Mouse (Mus musculus): ENCODE results near the gene Mgmt. TPM values are rescaled to one million over a fixed set of nuclear protein-coding genes. Genes with fewer than 3 reads are reported as not detected.

Mgmt gene
- total and polyA plus RNA-seq, 3 experiments = 5.2 to 10.8 (median 8.5) TPM

DNA sequence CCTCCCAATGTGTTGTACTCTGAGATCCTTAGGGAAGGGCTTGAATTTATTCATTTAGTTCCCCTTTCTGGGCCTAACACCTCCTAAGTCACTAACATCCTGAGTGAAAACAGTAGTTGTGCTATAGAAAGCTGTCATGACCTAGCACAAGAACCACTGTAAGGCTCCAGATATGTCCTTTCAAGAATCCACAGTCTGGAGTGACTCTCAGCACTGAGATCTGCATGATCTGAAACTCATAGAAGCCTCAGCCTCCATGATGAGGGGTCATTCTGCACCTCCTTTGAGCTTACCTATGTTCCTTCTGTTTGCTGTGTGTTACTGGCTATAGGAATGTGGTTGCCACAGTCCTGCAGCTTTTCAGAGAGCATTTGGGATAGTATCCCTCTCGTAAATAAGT is 200.1 kb downstream of the Mgmt start:
- no peak for TF ChIP-seq KAT2A (IDR thresholded peaks at IDR 0.05; ENCODE audit: insufficient replicate concordance, low read length)
- no peak for TF ChIP-seq CHD1 (IDR thresholded peaks at IDR 0.05; ENCODE audit: low read depth, low read length)
- no peak for TF ChIP-seq MEF2A (IDR thresholded peaks at IDR 0.05; ENCODE audit: borderline replicate concordance, low read depth, low read length)
- no peak for TF ChIP-seq MAFK (IDR thresholded peaks at IDR 0.05; ENCODE audit: insufficient replicate concordance, low read length)
- TF ChIP-seq MXI1 (IDR thresholded peaks at IDR 0.05; ENCODE audit: low read depth, low read length) = no peak
- TF ChIP-seq ELF1 (IDR thresholded peaks at IDR 0.05; ENCODE audit: low read depth, low read length) = no peak
- no peak for TF ChIP-seq NELFE (IDR thresholded peaks at IDR 0.05; ENCODE audit: low read depth, low read length)
- no peak for TF ChIP-seq HCFC1 (IDR thresholded peaks at IDR 0.05; ENCODE audit: low read depth, low read length)
- Histone ChIP-seq H3K36me3 (replicated peaks in 1 of 2; ENCODE audit: control insufficient read depth in 1 of 2, insufficient read depth in 1 of 2, low read length in 1 of 2) (peaks cover 0 to 5% of the 10 kb centered on the region in 2 experiments), H3K9me3 (replicated peaks; ENCODE audit: low read length) (no peaks in the 10 kb centered on the region), H3K79me2 (replicated peaks; ENCODE audit: control insufficient read depth, extremely low read depth, insufficient read depth, poor library complexity, severe bottlenecking) (no peaks in the 10 kb centered on the region), H3K4me3 (replicated peaks in 1 of 3; ENCODE audit: low read depth in 2 of 3, low read length in 2 of 3, poor library complexity in 1 of 3) (no peak overlapping the region), H3K4me2 (ENCODE audit: insufficient read depth, low read depth, poor library complexity, severe bottlenecking) (no peak overlapping the region), H3K27ac (ENCODE audit: insufficient read depth, low read depth) (no peak overlapping the region), H3K27me3 (replicated peaks) (no peaks in the 10 kb centered on the region), H3K4me1 (ENCODE audit: control insufficient read depth in 1 of 2, insufficient read depth in 2 of 2) (peaks cover 0 to 5% of the 10 kb centered on the region in 2 experiments; a peak in 1 of 4 replicates), H3K9ac (ENCODE audit: insufficient read depth, low read depth) (no peak overlapping the region)
- dilution Hi-C loops (cut with MboI; ENCODE audit: extremely low pct_ligation_motif_present, extremely low pct_unique_long_range_greater_than_20kb, low sequenced_read_pairs) = no loop called here
- in situ Hi-C loops (cut with MboI; ENCODE audit: low pct_ligation_motif_present, low pct_unique_long_range_greater_than_20kb, low sequenced_read_pairs) = no loop called here
- no peak for DNase-seq (ENCODE audit: extremely low read depth)

DNA sequence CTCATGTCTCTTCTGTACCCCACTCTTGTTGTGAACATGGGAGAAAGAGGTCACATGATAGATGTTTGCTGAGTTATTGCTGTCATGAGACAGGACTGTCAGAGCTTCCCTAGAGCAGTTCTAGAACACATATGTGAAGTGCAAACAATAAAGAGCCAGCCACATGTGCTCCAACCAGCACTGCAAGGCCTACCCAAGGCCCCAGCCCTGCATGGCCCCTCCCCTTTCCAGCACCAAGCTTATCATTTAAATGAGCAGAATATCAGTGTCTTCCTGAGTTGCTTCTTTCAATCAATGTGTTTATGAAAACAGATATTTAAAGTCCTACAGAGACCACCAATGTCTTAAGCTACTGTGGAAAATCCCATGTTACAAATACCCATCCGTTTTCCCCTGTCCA is 201.3 kb downstream of the Mgmt start:
- DNase-seq (ENCODE audit: extremely low read depth) = no peak
- Histone ChIP-seq H3K4me3 (replicated peaks in 1 of 3; ENCODE audit: low read depth in 2 of 3, low read length in 2 of 3, poor library complexity in 1 of 3) (no peak overlapping the region), H3K36me3 (replicated peaks in 1 of 2; ENCODE audit: control insufficient read depth in 1 of 2, insufficient read depth in 1 of 2, low read length in 1 of 2) (peaks cover 0 to 6% of the 10 kb centered on the region in 2 experiments), H3K4me1 (ENCODE audit: control insufficient read depth in 1 of 2, insufficient read depth in 2 of 2) (peaks cover 0 to 5% of the 10 kb centered on the region in 2 experiments; a peak in 1 of 4 replicates), H3K9ac (ENCODE audit: insufficient read depth, low read depth) (no peak overlapping the region), H3K79me2 (replicated peaks; ENCODE audit: control insufficient read depth, extremely low read depth, insufficient read depth, poor library complexity, severe bottlenecking) (no peaks in the 10 kb centered on the region), H3K4me2 (ENCODE audit: insufficient read depth, low read depth, poor library complexity, severe bottlenecking) (no peak overlapping the region), H3K27me3 (replicated peaks) (no peaks in the 10 kb centered on the region), H3K9me3 (replicated peaks; ENCODE audit: low read length) (no peaks in the 10 kb centered on the region), H3K27ac (ENCODE audit: insufficient read depth, low read depth) (no peak overlapping the region)
- in situ Hi-C loops (cut with MboI; ENCODE audit: low pct_ligation_motif_present, low pct_unique_long_range_greater_than_20kb, low sequenced_read_pairs) = no loop called here
- no peak for TF ChIP-seq CHD1 (IDR thresholded peaks at IDR 0.05; ENCODE audit: low read depth, low read length)
- TF ChIP-seq NRF1 (IDR thresholded peaks at IDR 0.05; ENCODE audit: low read depth, low read length) = no peak
- TF ChIP-seq TBP (conservative IDR thresholded peaks at IDR 0.05; ENCODE audit: low read depth, low read length) = no peak
- dilution Hi-C loops (cut with MboI; ENCODE audit: extremely low pct_ligation_motif_present, extremely low pct_unique_long_range_greater_than_20kb, low sequenced_read_pairs) = no loop called here

DNA sequence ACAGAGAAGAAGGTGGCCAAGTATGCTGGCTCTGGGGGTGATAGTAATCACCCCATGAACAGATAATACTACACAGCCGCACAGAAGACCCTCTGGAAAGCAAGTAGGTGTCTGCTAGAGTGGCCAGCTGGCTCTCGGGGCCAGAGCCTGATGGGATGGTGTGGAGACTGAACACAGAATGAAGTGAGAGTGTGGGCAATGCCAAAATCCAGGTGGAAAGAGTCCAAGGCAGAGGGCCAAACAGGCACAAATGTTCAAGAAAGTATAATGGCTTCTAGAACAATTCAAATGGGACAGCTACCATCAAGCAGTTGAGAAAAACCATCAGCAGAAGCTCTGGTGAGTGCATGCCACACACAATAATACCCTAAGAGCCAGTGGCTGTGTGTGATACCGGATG is 205.4 kb downstream of the Mgmt start:
- dilution Hi-C loops (cut with MboI; ENCODE audit: extremely low pct_ligation_motif_present, extremely low pct_unique_long_range_greater_than_20kb, low sequenced_read_pairs) = no loop called here

More for the DNA sequence above, 205.4 kb downstream of the Mgmt start:
- Histone ChIP-seq H3K9ac (ENCODE audit: insufficient read depth, low read depth) (no peak overlapping the region), H3K79me2 (replicated peaks; ENCODE audit: control insufficient read depth, extremely low read depth, insufficient read depth, poor library complexity, severe bottlenecking) (no peaks in the 10 kb centered on the region), H3K4me2 (ENCODE audit: insufficient read depth, low read depth, poor library complexity, severe bottlenecking) (no peak overlapping the region), H3K36me3 (replicated peaks in 1 of 2; ENCODE audit: control insufficient read depth in 1 of 2, insufficient read depth in 1 of 2, low read length in 1 of 2) (peaks cover 0 to 5% of the 10 kb centered on the region in 2 experiments), H3K27me3 (replicated peaks) (no peaks in the 10 kb centered on the region), H3K27ac (ENCODE audit: insufficient read depth, low read depth) (no peak overlapping the region), H3K9me3 (replicated peaks; ENCODE audit: low read length) (no peaks in the 10 kb centered on the region), H3K4me1 (ENCODE audit: control insufficient read depth in 1 of 2, insufficient read depth in 2 of 2) (peaks cover 3 to 12% of the 10 kb centered on the region in 2 experiments; a peak in 3 of 4 replicates), H3K4me3 (replicated peaks in 1 of 3; ENCODE audit: low read depth in 2 of 3, low read length in 2 of 3, poor library complexity in 1 of 3) (no peak overlapping the region)
- TF ChIP-seq NRF1 (IDR thresholded peaks at IDR 0.05; ENCODE audit: low read depth, low read length) (no peak), USF1 (IDR thresholded peaks at IDR 0.05; ENCODE audit: low read depth, low read length) (no peak)
- no peak for DNase-seq (ENCODE audit: extremely low read depth)
- in situ Hi-C loops (cut with MboI; ENCODE audit: low pct_ligation_motif_present, low pct_unique_long_range_greater_than_20kb, low sequenced_read_pairs) = no loop called here

Measured in CH12.LX (cell line).